8 mouse cellular contexts compared by ENCODE assay signal in genomic region chr7:19843561-19843960, GRCm38 (mm10). TPM values are rescaled to one million over a fixed set of nuclear protein-coding genes. Genes with fewer than 3 reads are reported as not detected.
DNase-seq lines count a peak whose midpoint lies in the region; ATAC-seq and TF ChIP-seq lines count a peak whose summit lies in the region.

No protein-coding gene starts in this region.

- H3K9me3 ChIP-seq in liver, embryonic 12.5 days (replicated peaks) = no peaks in the 10 kb centered on the region
- no peaks in the 10 kb centered on the region for H3K9me3 ChIP-seq in stomach, embryonic 14.5 days (ENCODE audit: control insufficient read depth, low read depth, low read length)

- intact Hi-C loops in gastrocnemius, postnatal 36 days (cut with DNase I) = loop anchor here (1.0 to 5.0 kb wide), 2 partner anchors 40 to 91 kb away; partner anchors contain the start of gene Nectin2

- no peak overlapping the region for H3K9ac ChIP-seq in liver, embryonic 12.5 days
- no peak overlapping the region for H3K9ac ChIP-seq in stomach, embryonic 14.5 days (replicated peaks; ENCODE audit: low read depth, low read length)

- no peak overlapping the region for H3K4me2 ChIP-seq in liver, embryonic 12.5 days
- H3K4me2 ChIP-seq in stomach, embryonic 14.5 days (replicated peaks; ENCODE audit: low read depth, low read length) = no peak overlapping the region

- no peak overlapping the region for H3K4me3 ChIP-seq in cortical plate, adult 2 months (ENCODE audit: insufficient read depth, low read length)
- H3K4me3 ChIP-seq in kidney, adult 2 months (ENCODE audit: insufficient read depth, low read depth, low read length) = no peak overlapping the region
- H3K4me3 ChIP-seq in liver, embryonic 12.5 days = no peak overlapping the region
- no peak overlapping the region for H3K4me3 ChIP-seq in stomach, embryonic 14.5 days (ENCODE audit: low read depth, low read length)

- H3K4me1 ChIP-seq in cortical plate, adult 2 months (ENCODE audit: control insufficient read depth, insufficient read depth, low read length) = no peaks in the 10 kb centered on the region
- H3K4me1 ChIP-seq in kidney, adult 2 months (ENCODE audit: control insufficient read depth, insufficient read depth, low read length) = peaks cover 3% of the 10 kb centered on the region; the same call in 1 of the 2 replicates
- H3K4me1 ChIP-seq in liver, embryonic 12.5 days = peaks cover 24% of the 10 kb centered on the region
- H3K4me1 ChIP-seq in stomach, embryonic 14.5 days (ENCODE audit: control insufficient read depth, insufficient read depth, low read length) = no peaks in the 10 kb centered on the region

- peak; percentile 41 for TF ChIP-seq CTCF in cortical plate, adult 2 months (IDR thresholded peaks at IDR 0.05; ENCODE audit: extremely low read depth, insufficient read depth, low read length)
- peak; percentile 87 for TF ChIP-seq CTCF in kidney, adult 2 months (conservative IDR thresholded peaks at IDR 0.05; ENCODE audit: insufficient read depth, insufficient read length, low read depth, low read length)

- ATAC-seq in liver, embryonic 12.5 days = peak; percentile 52
- ATAC-seq in monocyte, adult 5-6 weeks (replicated peaks; ENCODE audit: insufficient number of reproducible peaks, low FRiP score, low TSS enrichment, poor library complexity, severe bottlenecking) = peak; percentile 57
- ATAC-seq in stomach, embryonic 14.5 days (ENCODE audit: insufficient number of reproducible peaks, insufficient read depth, low FRiP score, low read depth) = peak; percentile 59; the same call in 1 of the 2 replicates

- peak; percentile 60 to 68 for DNase-seq in left cerebral cortex, adult 18-20 months (ENCODE audit: low spot score in 2 of 2)
- no peak for DNase-seq in left cerebral cortex, adult 11 months (ENCODE audit: low spot score)
- DNase-seq in gastrocnemius, postnatal 36 days = peak; percentile 62 to 67
- DNase-seq in kidney, adult 2 months = peak; percentile 89

- H3K36me3 ChIP-seq in kidney, adult 2 months (ENCODE audit: control insufficient read depth, insufficient read depth, low read length) = no peaks in the 10 kb centered on the region
- no peaks in the 10 kb centered on the region for H3K36me3 ChIP-seq in liver, embryonic 12.5 days
- H3K36me3 ChIP-seq in stomach, embryonic 14.5 days (ENCODE audit: control insufficient read depth, insufficient read depth, low read length) = no peaks in the 10 kb centered on the region

- no peak overlapping the region for H3K27ac ChIP-seq in cortical plate, adult 2 months (ENCODE audit: insufficient read depth, low read length)
- H3K27ac ChIP-seq in kidney, adult 2 months (ENCODE audit: insufficient read depth, low read depth, low read length) = no peak overlapping the region
- no peak overlapping the region for H3K27ac ChIP-seq in liver, embryonic 12.5 days
- no peak overlapping the region for H3K27ac ChIP-seq in stomach, embryonic 14.5 days (ENCODE audit: low read length)

- TF ChIP-seq POLR2A in cortical plate, adult 2 months (IDR thresholded peaks at IDR 0.05; ENCODE audit: extremely low read depth, insufficient read depth, low read length) = no peak
- no peak for TF ChIP-seq POLR2A in kidney, adult 2 months (IDR thresholded peaks at IDR 0.05; ENCODE audit: low read depth, low read length)

- WGBS in kidney, adult 2 months = 6% methylated on average over 11 of the region's 11 CpGs
- 6% methylated on average over 11 of the region's 11 CpGs for WGBS in liver, embryonic 12.5 days (ENCODE audit: insufficient replicate concordance)
- 6% methylated on average over 11 of the region's 11 CpGs for WGBS in stomach, embryonic 14.5 days

- H3K27me3 ChIP-seq in kidney, adult 2 months (replicated peaks; ENCODE audit: control insufficient read depth, insufficient read depth, low read length) = no peaks in the 10 kb centered on the region
- H3K27me3 ChIP-seq in liver, embryonic 12.5 days (replicated peaks) = peaks cover 21% of the 10 kb centered on the region
- H3K27me3 ChIP-seq in stomach, embryonic 14.5 days (ENCODE audit: control insufficient read depth, insufficient read depth, low read length) = no peaks in the 10 kb centered on the region

RNA-seq across cellular contexts. Expression of gene Gm19345, which starts 8.2 kb away (rescaled TPM):
- total RNA-seq in left cerebral cortex, adult 18-20 months (2021) = 1 to 10 TPM; 2.0 to 2.4 TPM
- 3.0 and 3.9 TPM in 2 replicates for polyA plus RNA-seq in cortical plate, adult 2 months (2012; rRNA removed)
- total RNA-seq in gastrocnemius, postnatal 36 days (2021) = not detected
- polyA plus RNA-seq in kidney, adult 2 months (2012; rRNA removed) = 0.12 TPM in 1 of 2 replicates, not detected in the other
- not detected in 2 replicates for polyA plus RNA-seq in liver, embryonic 12.5 days (2016; fragmentation: Nextera tagmentation; extraction: Ambion mirVana)
- not detected in 3 replicates for total RNA-seq in monocyte, adult 5-6 weeks (2017)
- not detected in 2 replicates for polyA plus RNA-seq in stomach, embryonic 14.5 days (2014; fragmentation: Nextera tagmentation; extraction: Ambion mirVana)

RNA-seq across cellular contexts. Expression of gene Ceacam16, which starts 17.5 kb away (rescaled TPM):
- total RNA-seq in left cerebral cortex, adult 18-20 months (2021) = not detected
- polyA plus RNA-seq in cortical plate, adult 2 months (2012; rRNA removed) = not detected in 2 replicates
- total RNA-seq in gastrocnemius, postnatal 36 days (2021) = not detected
- polyA plus RNA-seq in kidney, adult 2 months (2012; rRNA removed) = 0.14 and 0.16 TPM in 2 replicates
- not detected in 2 replicates for polyA plus RNA-seq in liver, embryonic 12.5 days (2016; fragmentation: Nextera tagmentation; extraction: Ambion mirVana)
- total RNA-seq in monocyte, adult 5-6 weeks (2017) = 0.39 TPM in 1 of 3 replicates, not detected in the others
- polyA plus RNA-seq in stomach, embryonic 14.5 days (2014; fragmentation: Nextera tagmentation; extraction: Ambion mirVana) = not detected in 2 replicates

RNA-seq across cellular contexts. Expression of gene Bcl3, which starts 21.0 kb away (rescaled TPM):
- total RNA-seq in left cerebral cortex, adult 18-20 months (2021) = 1 to 10 TPM in 1 of 2 experiments, under 1 TPM in 1; 0.91 to 1.1 TPM
- 0.42 and 0.53 TPM in 2 replicates for polyA plus RNA-seq in cortical plate, adult 2 months (2012; rRNA removed)
- total RNA-seq in gastrocnemius, postnatal 36 days (2021) = 1 to 10 TPM; 1.1 to 1.5 TPM
- polyA plus RNA-seq in kidney, adult 2 months (2012; rRNA removed) = 10.3 and 14.4 TPM in 2 replicates
- 3.7 and 5.4 TPM in 2 replicates for polyA plus RNA-seq in liver, embryonic 12.5 days (2016; fragmentation: Nextera tagmentation; extraction: Ambion mirVana)
- total RNA-seq in monocyte, adult 5-6 weeks (2017) = 13.7 to 16.6 TPM (median 13.9 TPM) in 3 replicates
- 10.7 and 11.5 TPM in 2 replicates for polyA plus RNA-seq in stomach, embryonic 14.5 days (2014; fragmentation: Nextera tagmentation; extraction: Ambion mirVana)

RNA-seq across cellular contexts. Expression of gene Ceacam19, which starts 44.2 kb away (rescaled TPM):
- not detected for total RNA-seq in left cerebral cortex, adult 18-20 months (2021)
- not detected in 2 replicates for polyA plus RNA-seq in cortical plate, adult 2 months (2012; rRNA removed)
- total RNA-seq in gastrocnemius, postnatal 36 days (2021) = not detected
- polyA plus RNA-seq in kidney, adult 2 months (2012; rRNA removed) = 0.11 and 0.25 TPM in 2 replicates
- polyA plus RNA-seq in liver, embryonic 12.5 days (2016; fragmentation: Nextera tagmentation; extraction: Ambion mirVana) = not detected in 2 replicates
- 0.38 to 1.2 TPM (median 0.75 TPM) in 3 replicates for total RNA-seq in monocyte, adult 5-6 weeks (2017)
- polyA plus RNA-seq in stomach, embryonic 14.5 days (2014; fragmentation: Nextera tagmentation; extraction: Ambion mirVana) = 0.14 and 0.41 TPM in 2 replicates

RNA-seq across cellular contexts. Expression of gene Cblc, which starts 47.0 kb away (rescaled TPM):
- total RNA-seq in left cerebral cortex, adult 18-20 months (2021) = not detected
- not detected in 2 replicates for polyA plus RNA-seq in cortical plate, adult 2 months (2012; rRNA removed)
- total RNA-seq in gastrocnemius, postnatal 36 days (2021) = not detected
- polyA plus RNA-seq in kidney, adult 2 months (2012; rRNA removed) = 24.4 and 32.6 TPM in 2 replicates
- 0.95 and 1.0 TPM in 2 replicates for polyA plus RNA-seq in liver, embryonic 12.5 days (2016; fragmentation: Nextera tagmentation; extraction: Ambion mirVana)
- not detected in 3 replicates for total RNA-seq in monocyte, adult 5-6 weeks (2017)
- 15.1 and 17.7 TPM in 2 replicates for polyA plus RNA-seq in stomach, embryonic 14.5 days (2014; fragmentation: Nextera tagmentation; extraction: Ambion mirVana)
